Mouse (Mus musculus) lung, embryonic 14.5 days (tissue): ENCODE results near the gene Pkn3. TPM values are rescaled to one million over a fixed set of nuclear protein-coding genes. Genes with fewer than 3 reads are reported as not detected.
"Not testable (repeated sequence)": the region's sequence is repeated elsewhere in the genome, so short reads cannot be mapped to it uniquely, and the experiment has no call there.

Experiments
- ATAC-seq: fragments of 200-750 bp; cut with Nextera tagmentation; 2 replicates; pipeline ENCODE4 v1.8.0; 2017; ENCODE audit warnings: mild to moderate bottlenecking, moderate TSS enrichment, moderate library complexity; ENCODE audit not compliant: insufficient read depth
- DNase-seq: peaks from one replicate; pipeline ENCODE4 v3.0.0-alpha.2; 2015
- H3K27ac ChIP-seq: fragments of 300-500 bp; sonication (generic); 2 replicates; pipeline ENCODE4 v1.5.1; 2014; ENCODE audit warnings: low read depth, mild to moderate bottlenecking, moderate library complexity
- H3K27me3 ChIP-seq: fragments of 300-500 bp; sonication (generic); 2 replicates; pipeline ENCODE4 v1.6.1; 2014; ENCODE audit warnings: low read length, control low read depth; ENCODE audit not compliant: insufficient read depth
- H3K36me3 ChIP-seq: fragments of 300-500 bp; sonication (generic); 2 replicates; pipeline ENCODE4 v1.6.1; 2014; ENCODE audit warnings: control low read depth; ENCODE audit not compliant: insufficient read depth
- H3K4me1 ChIP-seq: fragments of 300-500 bp; sonication (generic); 2 replicates; pipeline ENCODE4 v1.6.1; 2014; ENCODE audit warnings: antibody characterized with exemption, control low read depth; ENCODE audit not compliant: insufficient read depth
- H3K4me2 ChIP-seq: fragments of 300-500 bp; sonication (generic); 2 replicates; pipeline ENCODE4 v1.6.1; 2014; ENCODE audit warnings: mild to moderate bottlenecking
- H3K4me3 ChIP-seq: fragments of 300-500 bp; sonication (generic); 2 replicates; pipeline ENCODE4 v1.5.1; 2014; ENCODE audit warnings: low read depth, low read length
- H3K9ac ChIP-seq: fragments of 300-500 bp; sonication (generic); 2 replicates; pipeline ENCODE4 v1.6.1; 2014
- H3K9me3 ChIP-seq: fragments of 300-500 bp; sonication (generic); 2 replicates; pipeline ENCODE4 v1.6.1; 2016; ENCODE audit warnings: low read depth, low read length, control low read depth
- CTCF ChIP-seq: IDR thresholded peaks from 2 replicates; pipeline ENCODE4 v1.5.1; 2016; ENCODE audit warnings: antibody characterized with exemption, low read depth
- WGBS: fragments of 180-500 bp; shearing (Covaris S2); extraction: QIAGEN DNeasy Blood & Tissue Kit; methylation state at CpG from one replicate; pipeline ENCODE4 v1.1.7; 2014; 5-methylcytosine and 5-hydroxymethylcytosine counted together
- polyA plus RNA-seq: library from polyadenylated mRNA; unstranded; fragments of >200 nt; fragmentation: Nextera tagmentation; extraction: Ambion mirVana; gene quantifications from 2 replicates; pipeline ENCODE4 v1.2.1, GENCODE M21; 2014

Pkn3 gene
- polyA plus RNA-seq, 1 experiment from 2014 or later = 9.5 TPM

DNA sequence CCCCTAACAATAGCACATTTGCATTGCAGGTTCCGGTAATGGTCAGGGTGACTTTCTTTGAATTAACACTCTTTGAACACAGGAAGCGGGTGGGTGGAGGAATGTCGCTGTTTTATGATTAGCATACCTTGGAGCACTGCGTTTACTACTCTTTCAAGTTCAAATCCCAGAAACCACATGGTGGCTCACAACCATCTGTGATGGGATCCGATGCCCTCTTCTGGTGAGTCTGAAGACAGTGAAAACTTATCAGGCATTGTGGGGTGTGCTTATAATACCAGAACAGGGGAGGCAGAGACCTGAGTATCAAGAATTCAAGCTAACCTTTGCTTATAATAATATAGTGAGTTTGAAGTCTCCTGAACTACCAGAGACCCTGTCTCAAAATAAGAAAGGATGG is 53.8 kb downstream of the Pkn3 start:
- H3K27me3 ChIP-seq, H3K27ac ChIP-seq, H3K9ac ChIP-seq, H3K9me3 ChIP-seq, DNase-seq, ATAC-seq, H3K4me3 ChIP-seq, H3K4me1 ChIP-seq, H3K4me2 ChIP-seq: not testable (repeated sequence)
- peak; percentile 12; the same call in 1 of the 2 replicates for TF ChIP-seq CTCF
- H3K36me3 ChIP-seq = peaks cover 11% of the 10 kb centered on the region
- 60% methylated on average over 5 of the region's 5 CpGs for WGBS

DNA sequence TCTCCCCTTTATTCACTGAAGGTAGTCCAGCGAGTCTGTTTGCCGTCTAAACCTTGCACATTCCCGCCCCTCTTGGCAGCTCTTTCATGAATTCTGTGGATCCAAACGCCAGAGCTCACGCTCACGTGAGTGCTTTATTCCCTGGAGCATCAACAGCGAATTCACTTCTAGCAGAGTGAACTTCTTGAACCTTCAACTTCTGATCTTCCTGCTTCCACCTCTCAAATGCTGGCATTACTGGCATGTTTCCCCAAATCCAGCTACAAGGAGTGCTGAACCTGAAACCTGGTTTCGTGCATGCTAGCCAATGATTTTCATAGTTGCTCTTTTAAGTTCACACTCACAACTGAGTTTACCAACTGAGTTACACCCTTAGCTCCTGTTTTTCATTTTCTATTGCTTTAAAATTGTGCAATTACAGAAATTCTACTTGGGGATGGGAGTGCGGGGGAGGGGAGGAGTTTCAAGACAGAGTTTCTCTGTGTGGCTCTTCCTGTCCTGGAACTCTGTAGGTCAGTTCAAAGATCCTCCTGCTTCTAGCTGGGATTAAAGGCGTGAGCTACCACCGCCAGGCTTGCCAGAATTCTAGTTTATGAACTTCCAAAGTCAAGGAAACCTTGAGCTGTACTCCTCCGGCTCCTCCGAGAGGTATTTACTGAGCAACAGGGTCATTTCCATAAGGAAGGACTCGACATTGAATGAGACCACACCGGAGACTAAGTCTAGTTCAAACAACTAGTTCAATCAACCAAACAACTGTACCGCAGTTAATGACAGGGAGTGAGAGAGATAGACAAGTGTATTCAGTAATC is 55.5 kb downstream of the Pkn3 start:
- no peaks in the 10 kb centered on the region for H3K9me3 ChIP-seq
- DNase-seq = peak; percentile 39
- peak overlapping the region; percentile 83 for H3K27ac ChIP-seq
- H3K4me3 ChIP-seq = peak overlapping the region; percentile 66
- 17% methylated on average over 16 of the region's 16 CpGs for WGBS
- H3K36me3 ChIP-seq = peaks cover 24% of the 10 kb centered on the region
- peak overlapping the region; percentile 71 for H3K9ac ChIP-seq
- H3K4me1 ChIP-seq = peaks cover 5% of the 10 kb centered on the region; the same call in 1 of the 2 replicates
- H3K4me2 ChIP-seq = peak overlapping the region; percentile 67
- TF ChIP-seq CTCF = no peak
- H3K27me3 ChIP-seq = no peaks in the 10 kb centered on the region
- ATAC-seq = peak; percentile 39; the same call in 1 of the 2 replicates

DNA sequence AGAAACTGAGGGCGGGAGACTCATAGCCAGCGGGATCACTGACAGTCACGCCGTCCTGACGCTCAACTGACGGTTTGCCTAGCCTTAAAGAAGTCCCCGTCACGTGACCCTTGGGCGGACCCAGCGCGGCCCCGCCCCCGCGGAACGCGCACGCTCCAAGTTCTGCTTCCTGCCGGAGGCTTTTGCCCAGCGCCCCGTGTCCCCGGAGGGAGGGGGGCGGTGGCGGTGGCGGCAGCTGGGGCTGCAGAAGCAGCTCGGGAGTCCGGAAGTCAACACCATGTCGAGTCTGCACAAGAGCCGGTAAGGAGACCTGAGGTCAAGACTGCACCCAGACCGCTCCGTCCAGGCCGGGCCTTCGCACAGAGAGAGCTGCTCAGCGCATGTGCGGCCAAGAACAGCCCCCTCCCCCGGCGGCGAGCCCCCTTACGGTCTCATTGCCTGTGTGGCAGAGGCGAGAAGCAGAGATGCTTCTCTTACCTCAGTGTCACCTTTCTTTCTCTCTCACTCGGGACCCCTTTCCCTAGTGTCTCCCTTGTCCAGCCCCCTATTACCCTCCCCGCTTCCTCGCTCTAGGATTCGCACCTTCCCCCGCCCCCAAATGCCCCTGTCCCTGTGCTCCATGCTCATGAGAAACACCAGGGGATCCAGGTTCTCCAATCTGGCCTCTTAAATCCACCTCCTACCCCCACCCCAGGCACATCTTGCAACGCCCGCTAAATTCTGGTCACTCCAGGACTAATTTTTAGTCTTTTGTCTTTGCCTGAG is 56.3 kb downstream of the Pkn3 start, which contains the start of gene Tbc1d13:
TSS of gene Tbc1d13 (plus strand) at position 134 of the 765 bp plus-strand sequence.
- DNase-seq = peak; percentile 98
- H3K4me3 ChIP-seq = peak within 1 kb of the TSS; percentile 66
- no peak for TF ChIP-seq CTCF
- no peaks in the 10 kb centered on the region for H3K9me3 ChIP-seq
- under 1% methylated on average over 46 of the region's 46 CpGs for WGBS
- peak within 1 kb of the TSS; percentile 71 for H3K9ac ChIP-seq
- peaks cover 5% of the 10 kb centered on the region; the same call in 1 of the 2 replicates for H3K4me1 ChIP-seq
- peak; percentile 95 for ATAC-seq
- H3K27ac ChIP-seq = peak within 1 kb of the TSS; percentile 83
- H3K27me3 ChIP-seq = no peaks in the 10 kb centered on the region
- H3K4me2 ChIP-seq = peak within 1 kb of the TSS; percentile 67
- peaks cover 31% of the 10 kb centered on the region for H3K36me3 ChIP-seq

DNA sequence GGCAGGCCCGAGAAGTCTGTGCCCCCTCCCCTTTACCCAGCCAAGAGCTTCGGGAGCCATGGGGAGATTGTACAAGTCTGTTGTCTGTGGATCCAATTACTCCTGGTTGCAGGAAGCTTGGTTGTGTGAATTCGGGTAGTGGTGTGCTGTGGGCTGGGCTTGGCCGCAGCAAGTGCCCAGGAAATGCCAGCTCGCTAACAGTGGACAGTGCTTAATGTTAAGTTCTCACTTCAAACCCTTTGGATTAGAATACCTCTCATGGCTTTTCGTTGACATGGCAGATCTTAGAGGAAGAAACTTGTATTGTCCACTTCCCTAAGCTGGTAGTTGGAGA is 56.9 kb downstream of the Pkn3 start:
- no peak for TF ChIP-seq CTCF
- 14% methylated on average over 6 of the region's 6 CpGs for WGBS
- ATAC-seq (no peak), DNase-seq (no peak)
- H3K4me2 ChIP-seq = peak overlapping the region; percentile 67
- no peaks in the 10 kb centered on the region for H3K27me3 ChIP-seq
- peak overlapping the region; percentile 71 for H3K9ac ChIP-seq
- H3K4me1 ChIP-seq = peaks cover 5% of the 10 kb centered on the region; the same call in 1 of the 2 replicates
- no peaks in the 10 kb centered on the region for H3K9me3 ChIP-seq
- H3K4me3 ChIP-seq = peak overlapping the region; percentile 66
- H3K27ac ChIP-seq = peak overlapping the region; percentile 83; the same call in 1 of the 2 replicates
- H3K36me3 ChIP-seq = peaks cover 35% of the 10 kb centered on the region

DNA sequence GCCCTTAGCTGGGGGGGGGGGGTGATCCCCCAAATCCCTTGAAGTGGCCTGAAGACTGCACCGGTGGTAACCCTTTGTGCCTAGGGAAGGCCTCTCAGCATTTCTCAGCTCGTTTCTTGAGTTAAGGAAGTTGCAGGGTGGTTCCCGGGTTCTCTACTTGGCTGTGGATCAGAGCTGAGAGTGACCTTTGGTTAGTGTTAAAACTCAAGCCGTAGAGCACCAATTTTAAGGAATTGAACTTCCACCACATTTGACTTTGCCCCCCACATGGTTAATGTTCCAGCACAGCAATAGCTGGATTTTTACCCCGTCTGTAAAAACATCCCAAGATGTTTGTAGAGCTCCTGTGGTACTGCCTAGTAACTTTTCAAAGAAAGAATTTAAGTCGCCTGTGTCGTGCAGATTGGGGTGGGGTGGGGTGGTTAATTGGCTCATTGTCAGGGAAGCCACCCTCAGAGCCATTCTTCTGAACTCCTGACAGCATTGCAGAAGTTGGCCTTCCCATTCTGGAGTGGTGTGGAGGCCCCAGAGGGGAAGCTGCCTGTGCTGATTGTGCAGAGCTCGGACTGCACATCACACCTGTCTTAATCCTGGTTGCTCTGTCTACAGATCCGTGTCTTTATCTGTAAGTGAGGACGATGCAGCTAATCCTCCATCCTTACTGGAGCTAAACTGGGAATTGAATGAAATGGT is 57.6 kb downstream of the Pkn3 start:
- Histone ChIP-seq H3K27me3 (no peaks in the 10 kb centered on the region), H3K4me1 (peaks cover 5% of the 10 kb centered on the region; the same call in 1 of the 2 replicates), H3K9ac (peak overlapping the region; percentile 71), H3K4me3 (peak overlapping the region; percentile 66), H3K9me3 (no peaks in the 10 kb centered on the region), H3K36me3 (peaks cover 40% of the 10 kb centered on the region), H3K27ac (no peak overlapping the region), H3K4me2 (peak overlapping the region; percentile 67)
- DNase-seq (no peak), ATAC-seq (no peak)
- TF ChIP-seq CTCF = no peak
- WGBS = 67% methylated on average over 10 of the region's 10 CpGs

DNA sequence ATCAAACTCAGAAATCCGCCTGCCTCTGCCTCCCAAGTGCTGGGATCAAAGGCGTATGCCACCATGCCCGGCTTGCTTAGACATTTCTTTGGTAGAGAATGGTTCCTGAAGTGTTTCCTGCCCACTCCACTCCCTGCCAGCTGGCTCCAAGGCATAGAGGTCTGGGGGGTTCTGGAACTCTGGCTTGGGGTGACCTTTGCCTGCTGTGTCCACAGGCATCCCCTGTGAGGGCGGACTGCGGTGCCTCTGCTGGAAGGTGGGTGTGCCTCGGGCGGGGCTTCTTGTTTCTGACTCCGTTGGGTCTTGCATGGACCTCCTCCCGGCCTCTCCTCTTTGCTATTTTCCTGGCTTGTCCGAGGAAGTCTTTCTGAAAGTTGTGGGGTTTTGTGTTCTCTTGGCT is 59.0 kb downstream of the Pkn3 start:
- no peak overlapping the region for H3K9ac ChIP-seq
- no peaks in the 10 kb centered on the region for H3K9me3 ChIP-seq
- no peak for TF ChIP-seq CTCF
- peaks cover 5% of the 10 kb centered on the region; the same call in 1 of the 2 replicates for H3K4me1 ChIP-seq
- 85% methylated on average over 10 of the region's 10 CpGs for WGBS
- H3K27me3 ChIP-seq = no peaks in the 10 kb centered on the region
- H3K4me2 ChIP-seq = no peak overlapping the region
- H3K27ac ChIP-seq = no peak overlapping the region
- H3K36me3 ChIP-seq = peaks cover 54% of the 10 kb centered on the region
- ATAC-seq = no peak
- H3K4me3 ChIP-seq = no peak overlapping the region
- no peak for DNase-seq

DNA sequence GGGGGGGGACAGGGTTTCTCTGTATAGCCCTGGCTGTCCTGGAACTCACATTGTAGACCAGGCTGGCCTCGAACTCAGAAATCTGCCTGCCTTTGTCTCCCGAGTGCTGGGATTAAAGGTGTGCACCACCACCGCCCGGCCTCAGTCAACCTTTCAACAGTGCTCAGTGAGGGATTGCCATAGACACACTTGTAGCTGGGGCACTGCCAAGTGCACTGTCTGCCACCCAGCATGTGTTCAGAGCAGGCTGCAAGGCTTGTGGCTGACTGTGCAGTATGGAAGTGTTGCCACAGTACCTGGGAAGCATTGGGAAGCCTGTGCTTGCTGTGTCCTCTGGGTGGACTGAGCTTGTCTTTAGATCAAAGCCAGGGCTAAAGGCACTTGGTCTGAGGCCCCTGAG is 62.5 kb downstream of the Pkn3 start:
- H3K36me3 ChIP-seq = peaks cover 88% of the 10 kb centered on the region
- H3K9me3 ChIP-seq, H3K4me2 ChIP-seq, H3K27ac ChIP-seq, H3K27me3 ChIP-seq, H3K4me1 ChIP-seq, H3K4me3 ChIP-seq, ATAC-seq, DNase-seq, H3K9ac ChIP-seq: not testable (repeated sequence)
- 90% methylated on average over 4 of the region's 4 CpGs for WGBS

Other genes with a start within 250 kb of the Pkn3 start
- gene Cercam, start 208.5 kb upstream of the Pkn3 start, polyA plus RNA-seq = 11.0 and 12.0 TPM in 2 replicates
- 64.2 and 73.1 TPM in 2 replicates for gene Odf2, start 188.5 kb upstream of the Pkn3 start, polyA plus RNA-seq
- 59.0 and 64.0 TPM in 2 replicates for gene Gle1, start 142.3 kb upstream of the Pkn3 start, polyA plus RNA-seq
- 149 and 154 TPM in 2 replicates for gene Sptan1, start 112.1 kb upstream of the Pkn3 start, polyA plus RNA-seq
- 27.7 and 28.5 TPM in 2 replicates for gene Wdr34, start 28.8 kb upstream of the Pkn3 start, polyA plus RNA-seq
- gene Set, start 20.3 kb upstream of the Pkn3 start, polyA plus RNA-seq = 564 and 591 TPM in 2 replicates
- gene Zdhhc12, start 16.0 kb downstream of the Pkn3 start, polyA plus RNA-seq = 28.5 and 31.5 TPM in 2 replicates
- gene Zer1, start 46.9 kb downstream of the Pkn3 start, polyA plus RNA-seq = 8.8 and 8.9 TPM in 2 replicates
- 10.9 and 12.3 TPM in 2 replicates for gene Tbc1d13, start 56.1 kb downstream of the Pkn3 start, polyA plus RNA-seq
- gene Endog, start 93.8 kb downstream of the Pkn3 start, polyA plus RNA-seq = 18.4 and 19.7 TPM in 2 replicates
- 67.1 and 72.6 TPM in 2 replicates for gene Spout1, start 100.8 kb downstream of the Pkn3 start, polyA plus RNA-seq
- 7.6 and 8.7 TPM in 2 replicates for gene Kyat1, start 128.2 kb downstream of the Pkn3 start, polyA plus RNA-seq
- gene Lrrc8a, start 160.0 kb downstream of the Pkn3 start, polyA plus RNA-seq = 43.9 and 44.4 TPM in 2 replicates
- 0.20 and 0.23 TPM in 2 replicates for gene Gm28035, start 162.9 kb downstream of the Pkn3 start, polyA plus RNA-seq
- 7.1 and 7.3 TPM in 2 replicates for gene Phyhd1, start 188.5 kb downstream of the Pkn3 start, polyA plus RNA-seq
- not detected in 2 replicates for gene Gm28038, start 203.4 kb downstream of the Pkn3 start, polyA plus RNA-seq
- 30.6 and 31.7 TPM in 2 replicates for gene Dolk, start 208.7 kb downstream of the Pkn3 start, polyA plus RNA-seq
- 49.4 and 56.0 TPM in 2 replicates for gene Nup188, start 208.7 kb downstream of the Pkn3 start, polyA plus RNA-seq